21 mouse cellular contexts compared by ENCODE assay signal in genomic region chr15:25795496-25795895, GRCm38 (mm10). TPM values are rescaled to one million over a fixed set of nuclear protein-coding genes. Genes with fewer than 3 reads are reported as not detected.
DNase-seq lines count a peak whose midpoint lies in the region; TF ChIP-seq lines count a peak whose summit lies in the region.
"Had no signal": no experiment of that assay in that cellular context is flagged by ENCODE, and none has a peak within 500 bp of the region (broad histone marks: within the 10 kb centered on the region; RNA-seq: fewer than 3 reads in every experiment).

No protein-coding gene starts in this region.

- no peak for TF ChIP-seq POLR2A in myocyte (IDR thresholded peaks at IDR 0.05; ENCODE audit: insufficient read length, low read depth)

- H3K4me3 ChIP-seq in myocyte: no peak overlapping the region
- H3K4me3 ChIP-seq: embryonic facial prominence, embryonic 13.5 days; embryonic facial prominence, embryonic 15.5 days; erythroblast, embryonic 14.5 days; forebrain, embryonic 10.5 days; forebrain, embryonic 12.5 days had no signal

- no peaks in the 10 kb centered on the region for H3K79me2 ChIP-seq in myocyte (ENCODE audit: control insufficient read depth, insufficient read depth)

- no peak overlapping the region for H3ac ChIP-seq in myocyte (ENCODE audit: control insufficient read depth, insufficient read length)

- H3K27me3 ChIP-seq in myocyte (ENCODE audit: control insufficient read depth, insufficient read depth, insufficient read length): no peaks in the 10 kb centered on the region
- H3K27me3 ChIP-seq: embryonic facial prominence, embryonic 13.5 days; embryonic facial prominence, embryonic 15.5 days; forebrain, embryonic 12.5 days had no signal

- H3K36me3 ChIP-seq in myocyte (ENCODE audit: control insufficient read depth, insufficient read depth): peaks cover 77% of the 10 kb centered on the region

- no peak overlapping the region for H3K4me2 ChIP-seq in myocyte (ENCODE audit: low read depth)
- H3K4me2 ChIP-seq: embryonic facial prominence, embryonic 13.5 days; embryonic facial prominence, embryonic 15.5 days; forebrain, embryonic 12.5 days had no signal

- peak; percentile 36 to 41 for DNase-seq in kidney, adult 8-10 months
- DNase-seq in kidney, adult 18-20 months: no peak
- DNase-seq in kidney, postnatal 25 days: peak; percentile 38 to 65
- DNase-seq in kidney, postnatal 10 days: no peak
- no peak for DNase-seq in gastrocnemius, adult 8-10 months (ENCODE audit: low spot score in 2 of 2)
- DNase-seq: adrenal gland, adult 2 months; adrenal gland, postnatal 10 days; adrenal gland, postnatal 25 days; cerebellum, adult 11 months; cerebellum, adult 18-20 months; cerebellum, adult 8-10 months; cerebellum, adult 9-11 months; cerebellum, postnatal 14 days; cerebellum, postnatal 36 days; embryo, embryonic 11 days had no signal

TF ChIP-seq in myocyte, 11 proteins besides CTCF, POLR2A, EP300 and RAD21:
- TF ChIP-seq REST (IDR thresholded peaks at IDR 0.05; ENCODE audit: insufficient read depth, insufficient read length) (no peak), POLR2AphosphoS2 (IDR thresholded peaks at IDR 0.05; ENCODE audit: insufficient read length, low read depth) (peak; percentile 8), MYOG (IDR thresholded peaks at IDR 0.05; ENCODE audit: control insufficient read depth in 1 of 3, insufficient read depth in 1 of 3, insufficient read length in 2 of 3, low read depth in 2 of 3) (no peak), MAX (IDR thresholded peaks at IDR 0.05; ENCODE audit: low read depth) (no peak)

RNA-seq across cellular contexts. Expression of gene Retreg1, which starts 47.5 kb away (rescaled TPM):
- 32.8 TPM for polyA plus RNA-seq in myocyte (2012; fragmentation: generic; extraction: Trizol)
- 100 to 1,000 TPM; 150 to 208 (median 158) TPM for total RNA-seq in gastrocnemius, adult 8-10 months (2022)
- polyA plus RNA-seq: erythroblast, embryonic 14.5 days had no signal

Comparison
In these comparisons a context has a peak if more than half of its experiments do, and no peak if none do; other contexts are left out.
1. DNase-seq: peak in kidney, adult 8-10 months (2 of 2) and kidney, postnatal 25 days (2 of 2); none in kidney, adult 18-20 months (single experiment), kidney, postnatal 10 days (single experiment) and gastrocnemius, adult 8-10 months (0 of 2).